Mouse (Mus musculus) intestine, embryonic 16.5 days (tissue): ENCODE measurements around the gene Isoc2b. TPM values are rescaled to one million over a fixed set of nuclear protein-coding genes. Genes with fewer than 3 reads are reported as not detected.
"Not testable (repeated sequence)": the region's sequence is repeated elsewhere in the genome, so short reads cannot be mapped to it uniquely, and the experiment has no call there.

ENCODE experiments used
- ATAC-seq: fragments of 200-750 bp; cut with Nextera tagmentation; 2 replicates; pipeline ENCODE4 v1.8.0; 2017; ENCODE audit warnings: moderate TSS enrichment, moderate library complexity
- H3K27ac ChIP-seq: fragments of 300-500 bp; sonication (generic); 2 replicates; pipeline ENCODE4 v1.5.1; 2014; ENCODE audit warnings: mild to moderate bottlenecking, low read length
- H3K27me3 ChIP-seq: fragments of 300-500 bp; sonication (generic); replicated peaks from 2 replicates; pipeline ENCODE4 v1.6.1; 2014; ENCODE audit warnings: low read length, control low read depth, mixed read lengths; ENCODE audit not compliant: control insufficient read depth, insufficient read depth
- H3K36me3 ChIP-seq: fragments of 300-500 bp; sonication (generic); 2 replicates; pipeline ENCODE4 v1.6.1; 2014; ENCODE audit warnings: low read length, control low read depth; ENCODE audit not compliant: control insufficient read depth, insufficient read depth
- H3K4me1 ChIP-seq: fragments of 300-500 bp; sonication (generic); 2 replicates; pipeline ENCODE4 v1.6.1; 2014; ENCODE audit warnings: low read length, control low read depth, mixed read lengths; ENCODE audit not compliant: control insufficient read depth, insufficient read depth
- H3K4me2 ChIP-seq: fragments of 300-500 bp; sonication (generic); 2 replicates; pipeline ENCODE4 v1.6.1; 2014; ENCODE audit warnings: low read depth, low read length, control low read depth
- H3K4me3 ChIP-seq: fragments of 300-500 bp; sonication (generic); 2 replicates; pipeline ENCODE4 v1.5.1; 2014; ENCODE audit warnings: mild to moderate bottlenecking, low read length
- H3K9ac ChIP-seq: fragments of 300-500 bp; sonication (generic); 2 replicates; pipeline ENCODE4 v1.6.1; 2014; ENCODE audit warnings: low read depth, low read length
- H3K9me3 ChIP-seq: fragments of 300-500 bp; sonication (generic); 2 replicates; pipeline ENCODE4 v1.6.1; 2016; ENCODE audit warnings: low read length, control low read depth; ENCODE audit not compliant: control insufficient read depth
- WGBS: fragments of 180-500 bp; shearing (Covaris S2); extraction: QIAGEN DNeasy Blood & Tissue Kit; methylation state at CpG from one replicate; pipeline ENCODE4 v1.1.7; 2014; 5-methylcytosine and 5-hydroxymethylcytosine counted together
- polyA plus RNA-seq: library from polyadenylated mRNA; unstranded; fragments of >200 nt; fragmentation: Nextera tagmentation; extraction: Ambion mirVana; gene quantifications from 2 replicates; pipeline ENCODE4 v1.2.1, GENCODE M21; 2015

The Isoc2b gene
- polyA plus RNA-seq, 1 experiment from 2014 or later: 17.8 TPM

- H3K4me1 ChIP-seq: no peaks in the 10 kb centered on the region
- H3K9ac ChIP-seq: no peak overlapping the region
- H3K27ac ChIP-seq: no peak overlapping the region
- WGBS: 75% methylated on average over 9 of the region's 9 CpGs
- ATAC-seq: no peak
- no peaks in the 10 kb centered on the region; the same call in 1 of the 2 replicates for H3K27me3 ChIP-seq
- no peak overlapping the region for H3K4me2 ChIP-seq
- no peaks in the 10 kb centered on the region; the same call in 1 of the 2 replicates for H3K9me3 ChIP-seq
- no peaks in the 10 kb centered on the region for H3K36me3 ChIP-seq
- no peak overlapping the region for H3K4me3 ChIP-seq
Measured at GRCm38 (mm10) chr7:4902404-4902803, 32.3 kb upstream of the Isoc2b start.

- H3K9me3 ChIP-seq: no peaks in the 10 kb centered on the region; the same call in 1 of the 2 replicates
- H3K27ac ChIP-seq: no peak overlapping the region
- no peak overlapping the region for H3K9ac ChIP-seq
- H3K4me1 ChIP-seq: no peaks in the 10 kb centered on the region
- 52% methylated on average over 8 of the region's 8 CpGs for WGBS
- H3K4me3 ChIP-seq: no peak overlapping the region
- no peak for ATAC-seq
- H3K4me2 ChIP-seq: no peak overlapping the region
- no peaks in the 10 kb centered on the region; the same call in 1 of the 2 replicates for H3K27me3 ChIP-seq
- H3K36me3 ChIP-seq: no peaks in the 10 kb centered on the region
Measured at GRCm38 (mm10) chr7:4901171-4901570, 31.1 kb upstream of the Isoc2b start.

GRCm38 (mm10) chr7:4900523-4900851, 30.4 kb upstream of the Isoc2b start:
- 35% methylated on average over 11 of the region's 11 CpGs for WGBS

GRCm38 (mm10) chr7:4899649-4900522, 29.8 kb upstream of the Isoc2b start:
- H3K9ac ChIP-seq: peak overlapping the region; percentile 53
- peak overlapping the region; percentile 29 for H3K4me3 ChIP-seq
- peak overlapping the region; percentile 45 for H3K4me2 ChIP-seq
- no peak overlapping the region for H3K27ac ChIP-seq
- no peaks in the 10 kb centered on the region for H3K36me3 ChIP-seq
- WGBS: 6% methylated on average over 19 of the region's 19 CpGs
- peak; percentile 61; the same call in 1 of the 2 replicates for ATAC-seq
- no peaks in the 10 kb centered on the region; the same call in 1 of the 2 replicates for H3K27me3 ChIP-seq
- H3K9me3 ChIP-seq: no peaks in the 10 kb centered on the region; the same call in 1 of the 2 replicates
- no peaks in the 10 kb centered on the region for H3K4me1 ChIP-seq

More at GRCm38 (mm10) chr7:4900523-4900851, 30.4 kb upstream of the Isoc2b start:
- Histone ChIP-seq H3K36me3 (no peaks in the 10 kb centered on the region), H3K4me1 (no peaks in the 10 kb centered on the region), H3K4me2 (no peak overlapping the region), H3K9ac (no peak overlapping the region), H3K27ac (no peak overlapping the region), H3K4me3 (no peak overlapping the region), H3K27me3 (no peaks in the 10 kb centered on the region; the same call in 1 of the 2 replicates), H3K9me3 (no peaks in the 10 kb centered on the region; the same call in 1 of the 2 replicates)
- no peak for ATAC-seq

GRCm38 (mm10) chr7:4898851-4899648, 29.0 kb upstream of the Isoc2b start:
- no peaks in the 10 kb centered on the region for H3K36me3 ChIP-seq
- peak; percentile 61 for ATAC-seq
- H3K9ac ChIP-seq: peak overlapping the region; percentile 53
- H3K9me3 ChIP-seq: no peaks in the 10 kb centered on the region; the same call in 1 of the 2 replicates
- H3K4me2 ChIP-seq: peak overlapping the region; percentile 45
- H3K27ac ChIP-seq: no peak overlapping the region
- no peaks in the 10 kb centered on the region; the same call in 1 of the 2 replicates for H3K27me3 ChIP-seq
- 18% methylated on average over 18 of the region's 18 CpGs for WGBS
- H3K4me3 ChIP-seq: peak overlapping the region; percentile 29
- no peaks in the 10 kb centered on the region for H3K4me1 ChIP-seq

GRCm38 (mm10) chr7:4895186-4895585, 25.1 kb upstream of the Isoc2b start:
- 50% methylated on average over 11 of the region's 11 CpGs for WGBS
- Histone ChIP-seq H3K9ac (no peak overlapping the region), H3K4me1 (no peaks in the 10 kb centered on the region), H3K27ac (no peak overlapping the region), H3K9me3 (no peaks in the 10 kb centered on the region), H3K27me3 (no peaks in the 10 kb centered on the region; the same call in 1 of the 2 replicates), H3K4me2 (no peak overlapping the region), H3K36me3 (no peaks in the 10 kb centered on the region), H3K4me3 (no peak overlapping the region)
- no peak for ATAC-seq

- no peak overlapping the region for H3K4me2 ChIP-seq
- H3K27ac ChIP-seq: no peak overlapping the region
- H3K4me3 ChIP-seq: no peak overlapping the region
- ATAC-seq: no peak
- H3K9ac ChIP-seq: no peak overlapping the region
- H3K9me3 ChIP-seq: no peaks in the 10 kb centered on the region
- H3K4me1 ChIP-seq: no peaks in the 10 kb centered on the region
- no peaks in the 10 kb centered on the region for H3K27me3 ChIP-seq
- H3K36me3 ChIP-seq: no peaks in the 10 kb centered on the region; the same call in 1 of the 2 replicates
- WGBS: 50% methylated on average over 4 of the region's 4 CpGs
Measured at GRCm38 (mm10) chr7:4886680-4887079, 16.6 kb upstream of the Isoc2b start.

- H3K27ac ChIP-seq, H3K36me3 ChIP-seq, H3K9me3 ChIP-seq, H3K4me2 ChIP-seq, H3K9ac ChIP-seq, H3K27me3 ChIP-seq, ATAC-seq, H3K4me3 ChIP-seq: not testable (repeated sequence)
- H3K4me1 ChIP-seq: peaks cover 11% of the 10 kb centered on the region; the same call in 1 of the 2 replicates
- 85% methylated on average over 1 of the region's 1 CpGs for WGBS
Measured at GRCm38 (mm10) chr7:4879036-4879435, 9.0 kb upstream of the Isoc2b start.

GRCm38 (mm10) chr7:4878186-4878585, 8.1 kb upstream of the Isoc2b start:
- Histone ChIP-seq H3K9ac (no peak overlapping the region), H3K4me1 (peaks cover 11% of the 10 kb centered on the region; the same call in 1 of the 2 replicates), H3K4me3 (peak overlapping the region; percentile 73), H3K9me3 (no peaks in the 10 kb centered on the region), H3K36me3 (no peaks in the 10 kb centered on the region), H3K27me3 (no peaks in the 10 kb centered on the region), H3K4me2 (peak overlapping the region; percentile 93), H3K27ac (no peak overlapping the region)
- no peak for ATAC-seq
